Mouse (Mus musculus) gastrocnemius, postnatal 10 days (tissue): ENCODE data around the gene Plekha6. TPM values are rescaled to one million over a fixed set of nuclear protein-coding genes. Genes with fewer than 3 reads are reported as not detected.

Source experiments
- DNase-seq: peaks from one replicate; pipeline ENCODE4 v3.0.0; 2021; ENCODE audit warnings: mixed read lengths
- long read RNA-seq, 2 experiments: library from polyadenylated mRNA; stranded (forward); transcript quantifications; one replicate each; pipeline ENCODE4 v2.0.0; 2021
- total RNA-seq, 2 experiments: library from RNA; stranded (reverse); gene quantifications; 2 replicates each; pipeline ENCODE4 v1.2.3; 2021

Plekha6 gene
- total RNA-seq, result 10 to 100 TPM; 17.2 to 23.3 TPM
- long read RNA-seq, experiment 1, partial matches to known transcripts, result 6 of 13 reads
- long read RNA-seq, experiment 1, other reads (novel, unspliced or antisense), result 7 of 13 reads
- long read RNA-seq, experiment 2, partial matches to known transcripts, result 3 of 8 reads
- long read RNA-seq, experiment 2, other reads (novel, unspliced or antisense), result 5 of 8 reads

DNA sequence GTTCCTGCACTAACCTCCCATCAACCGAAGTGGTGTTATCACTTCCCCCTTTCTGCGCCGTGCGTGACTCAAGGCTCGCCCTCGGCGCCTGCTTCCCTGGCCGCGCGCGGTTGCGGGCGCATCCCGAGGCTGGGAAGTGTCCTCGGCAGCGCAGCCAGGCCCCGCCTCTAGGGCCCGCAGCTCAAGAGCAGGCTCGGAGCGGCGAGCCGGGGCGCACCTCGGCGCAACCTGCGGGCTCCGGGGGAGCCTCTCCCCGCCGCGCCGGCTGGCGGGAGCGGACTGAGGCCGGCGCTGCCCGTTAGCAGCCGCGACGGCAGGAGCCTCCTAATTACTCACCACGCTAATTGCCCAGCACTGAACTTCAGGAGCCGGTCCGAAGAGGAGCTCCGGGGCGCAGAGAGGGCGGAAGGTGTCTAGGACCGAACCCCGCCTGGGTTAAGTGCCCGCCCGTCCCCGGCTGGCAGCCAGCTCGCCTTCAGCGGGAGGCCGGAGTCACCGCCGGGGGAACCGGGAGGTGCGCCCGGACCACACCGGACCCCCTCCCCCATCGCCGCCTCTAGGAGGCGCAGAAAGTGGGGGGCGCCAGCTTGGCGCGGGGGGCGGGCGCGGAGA lies at the start of gene Plekha6:
Gene Plekha6, plus strand, starts transcription at position 391 of the 612 bp plus-strand sequence.
- DNase-seq, result peak; percentile 40

DNA sequence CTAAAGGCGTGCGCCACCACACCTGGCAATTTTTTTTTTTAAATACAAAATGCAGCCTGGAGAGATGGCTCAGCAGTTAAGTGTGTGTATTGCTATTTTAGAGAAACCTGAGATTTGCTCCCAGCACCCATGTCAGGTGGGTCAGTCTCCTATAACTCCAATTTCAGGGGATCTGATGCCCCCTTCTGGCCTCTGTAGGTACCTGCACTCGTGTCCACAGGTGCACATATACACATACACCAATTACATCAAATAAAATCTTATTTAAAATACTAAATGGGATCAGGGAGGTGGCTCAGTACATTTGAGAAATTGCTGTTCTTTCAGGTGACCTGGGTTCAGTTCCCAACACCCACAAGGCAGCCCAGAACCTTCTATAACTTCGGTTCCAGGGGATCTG lies 47.9 kb upstream of the Plekha6 start:
- no peak for DNase-seq

DNA sequence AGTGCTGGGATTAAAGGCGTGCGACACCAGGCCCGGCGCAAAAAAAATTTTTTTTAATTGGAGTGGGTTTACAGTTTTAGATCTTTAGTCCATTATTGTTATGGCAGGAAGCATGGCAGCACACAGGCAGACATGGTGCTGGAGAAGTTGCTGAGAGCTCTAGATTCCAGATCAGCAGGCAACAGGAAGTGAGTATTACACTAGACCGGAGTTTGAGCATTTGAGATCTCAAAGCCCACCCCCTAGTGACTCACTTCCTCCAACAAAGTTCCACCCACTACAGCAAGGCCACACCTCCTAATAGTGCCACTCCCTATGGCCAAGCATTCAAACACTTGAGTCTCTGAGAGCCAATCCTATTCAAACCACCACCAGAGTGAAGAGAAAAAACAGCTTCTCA lies 45.9 kb upstream of the Plekha6 start:
- no peak for DNase-seq

DNA sequence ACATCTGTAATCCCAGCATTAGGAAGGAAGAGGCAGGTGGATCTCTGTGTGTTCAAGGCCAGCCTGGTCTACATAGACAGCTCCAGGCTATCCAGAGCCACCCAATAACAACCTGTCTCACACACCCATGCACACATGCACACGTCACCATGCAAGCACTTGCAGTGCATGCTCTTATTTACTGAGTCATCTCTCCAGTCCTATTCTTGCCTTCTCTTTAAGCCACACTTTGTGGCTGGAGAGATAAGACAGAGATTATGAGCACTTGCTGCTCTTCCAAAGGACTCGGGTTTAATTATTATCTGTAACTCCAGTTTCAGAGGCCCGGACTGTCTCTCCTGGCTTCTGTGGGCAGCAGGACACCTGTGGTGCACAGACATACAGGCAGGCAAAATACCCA lies 45.2 kb upstream of the Plekha6 start:
- no peak for DNase-seq

DNA sequence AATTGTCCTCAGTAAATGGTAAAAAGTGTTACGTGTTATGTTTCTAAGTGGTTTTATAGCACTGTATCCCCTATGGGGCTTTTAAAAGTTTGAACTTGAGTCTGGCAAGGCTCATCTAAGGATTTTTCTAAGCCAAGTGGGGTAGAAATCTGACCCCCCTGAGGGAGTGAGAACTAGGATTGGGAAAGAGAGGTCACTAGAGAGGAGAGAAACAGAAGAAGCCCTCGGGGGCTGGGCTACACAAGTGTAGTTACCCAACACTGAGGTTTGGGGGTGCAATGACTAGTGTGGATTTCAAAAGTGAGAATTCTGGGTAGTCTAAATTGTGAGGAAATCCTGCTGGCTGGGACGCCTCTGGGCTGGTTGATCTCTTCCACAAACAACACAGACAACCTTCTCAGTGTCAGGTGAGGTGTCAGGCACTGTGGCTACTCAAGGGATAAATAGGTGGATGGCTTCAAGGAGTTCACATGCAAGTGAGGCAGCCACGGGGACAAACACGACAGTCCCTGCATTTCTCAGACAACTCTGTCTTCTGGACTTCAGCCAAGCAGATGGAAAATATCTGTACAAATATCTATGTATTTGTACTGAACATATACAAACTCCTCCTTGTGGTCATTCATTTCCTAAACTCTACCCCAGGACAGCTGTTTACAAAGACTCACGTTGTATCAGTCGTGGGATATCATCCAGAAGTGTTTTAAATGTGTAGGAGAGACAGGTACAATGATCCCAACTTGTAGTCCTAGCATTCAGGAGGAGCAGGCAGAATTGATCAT lies 43.9 kb upstream of the Plekha6 start:
- no peak for DNase-seq

DNA sequence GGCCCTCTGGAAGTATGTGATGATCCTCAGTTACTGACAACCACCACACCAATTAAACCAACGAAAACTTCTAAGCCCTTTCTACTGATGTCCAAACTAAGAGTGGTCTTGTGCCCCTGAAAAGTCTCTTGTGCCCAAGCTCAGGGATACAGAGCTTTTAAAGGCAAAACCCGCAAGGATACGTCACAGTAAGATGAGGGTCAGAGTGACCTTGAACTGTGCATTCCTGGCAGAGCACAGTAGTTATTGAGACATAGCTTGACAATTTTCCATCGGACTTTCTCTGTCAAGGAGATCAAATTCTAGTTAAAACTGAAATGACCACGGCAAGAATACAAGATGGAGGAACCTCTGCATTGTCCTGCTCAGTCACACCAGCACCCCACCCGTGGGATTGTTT lies 42.8 kb upstream of the Plekha6 start:
- DNase-seq, result no peak

DNA sequence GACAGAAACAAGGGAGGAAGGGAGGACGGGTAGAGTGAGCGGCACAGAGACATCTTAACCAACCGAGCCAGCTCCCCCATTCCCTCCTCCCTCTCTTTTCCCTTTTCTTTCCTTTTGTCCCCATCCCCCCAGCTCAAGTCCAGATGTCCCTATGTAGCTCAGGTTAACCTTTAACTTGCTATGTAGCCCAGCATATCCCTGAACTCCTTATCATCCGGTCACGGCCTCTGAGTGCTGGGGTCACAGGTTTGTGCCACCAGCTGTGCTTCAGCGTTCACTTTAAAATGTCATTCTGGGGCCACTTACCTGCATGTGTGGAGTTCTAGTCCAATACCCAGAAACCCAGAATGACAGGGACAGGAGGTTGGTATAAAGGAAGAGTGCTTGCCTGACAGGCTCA lies 39.9 kb upstream of the Plekha6 start:
- DNase-seq, result no peak

DNA sequence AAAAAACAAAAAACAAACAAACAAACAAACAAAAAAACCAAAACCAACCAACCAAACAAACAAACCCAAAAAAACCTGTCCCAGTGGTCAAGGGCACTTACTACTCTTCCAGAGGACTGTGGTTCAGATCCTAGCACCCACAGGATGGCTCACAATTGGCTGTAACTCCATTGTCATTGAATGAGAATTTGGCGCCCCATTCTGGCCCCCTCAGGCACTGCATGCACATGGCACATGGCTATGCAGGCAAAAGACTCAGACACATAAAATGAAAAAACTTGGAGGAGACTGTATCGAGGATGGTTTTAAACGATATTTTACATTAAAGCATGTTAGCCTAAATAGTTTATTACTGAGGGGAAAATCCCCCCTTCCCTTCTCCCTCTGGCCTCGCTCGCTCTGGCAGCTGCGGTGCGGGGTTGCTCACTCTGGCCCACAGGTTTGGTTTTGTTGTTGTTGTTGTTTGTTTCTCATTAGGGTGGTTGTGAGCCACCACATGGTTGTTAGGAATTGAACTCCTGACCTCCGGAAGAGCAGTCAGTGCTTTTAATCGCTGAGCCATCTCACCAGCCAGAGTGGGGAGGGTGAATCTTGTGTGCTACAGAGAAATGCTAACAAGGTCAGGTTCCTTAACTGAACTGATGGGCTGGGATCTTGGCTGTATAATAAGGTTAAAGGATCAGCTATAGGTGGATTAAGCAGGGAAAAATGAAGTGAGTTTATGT lies 38.2 kb upstream of the Plekha6 start:
- DNase-seq, result no peak

DNA sequence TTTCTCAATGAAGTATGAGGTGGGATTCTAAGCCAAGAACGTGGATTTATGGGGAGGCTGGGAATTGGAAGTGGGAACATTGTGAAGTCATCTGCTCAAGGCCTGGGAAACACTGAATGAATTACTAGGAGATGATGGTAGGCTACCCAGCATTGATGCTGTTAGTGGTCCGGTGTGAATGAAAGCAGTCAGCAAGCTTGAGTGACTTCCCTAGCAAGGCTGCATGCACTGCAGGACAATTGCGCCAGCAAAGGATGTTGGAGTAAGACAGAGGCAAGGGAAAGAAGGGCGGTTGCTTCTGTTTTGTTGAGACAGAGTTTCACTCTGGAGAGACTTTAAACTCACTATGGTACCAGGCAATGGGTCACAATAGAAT lies 37.7 kb upstream of the Plekha6 start:
- DNase-seq, result no peak

DNA sequence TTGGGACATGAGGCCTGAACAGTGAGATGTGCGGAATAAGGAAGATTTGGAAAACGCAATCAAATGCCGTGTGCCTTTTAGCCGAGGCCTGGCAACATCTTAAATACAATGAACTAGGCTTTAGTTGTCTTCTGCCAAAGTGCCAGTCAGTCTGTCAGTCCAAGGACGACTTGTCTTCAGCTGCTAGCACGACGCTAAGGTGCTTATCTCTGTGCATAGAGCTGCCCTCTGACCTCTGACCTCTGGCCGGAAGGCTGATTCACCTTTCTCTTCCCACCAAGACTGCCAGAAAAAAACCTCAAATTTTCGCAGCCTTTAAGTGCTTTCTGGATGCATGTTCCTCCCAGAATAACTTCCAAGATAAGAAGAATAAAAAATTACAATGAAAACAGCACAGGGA lies 36.7 kb upstream of the Plekha6 start:
- no peak for DNase-seq

DNA sequence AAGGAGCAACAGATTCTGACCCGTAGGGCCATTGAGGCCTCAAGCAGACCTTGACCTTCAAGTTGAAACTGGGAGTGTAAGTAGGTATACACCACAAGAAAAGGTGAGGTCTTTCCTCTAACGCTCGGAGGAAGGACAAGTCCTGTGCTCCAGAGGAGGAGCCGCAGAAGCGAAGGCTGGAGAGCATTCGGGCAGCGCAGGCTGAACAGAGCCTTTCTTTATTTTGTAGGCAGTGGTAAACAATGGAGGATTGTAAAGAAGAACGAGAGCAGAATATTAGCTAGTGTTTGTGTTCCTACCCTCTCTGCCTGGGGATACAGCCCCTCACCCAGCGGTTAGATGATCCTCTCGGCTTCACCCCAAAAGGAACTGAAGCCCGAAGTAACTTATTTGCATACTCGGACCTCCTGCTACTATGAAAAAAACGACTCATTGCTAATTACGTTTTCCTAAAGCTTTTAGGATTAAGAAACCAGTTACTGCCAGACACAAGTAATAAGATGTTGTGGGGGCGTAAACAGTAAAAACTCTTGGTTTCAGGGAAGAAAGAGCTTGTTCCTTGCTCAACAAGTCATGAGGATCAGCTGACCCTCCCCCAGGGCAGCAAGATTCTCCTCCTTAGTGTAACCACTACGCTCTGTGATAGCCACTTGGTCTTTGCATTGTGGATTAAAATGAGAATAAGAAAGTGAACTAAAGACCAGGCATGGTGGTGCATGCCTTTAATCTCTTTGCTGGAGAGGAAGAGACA lies 34.4 kb upstream of the Plekha6 start:
- no peak for DNase-seq

DNA sequence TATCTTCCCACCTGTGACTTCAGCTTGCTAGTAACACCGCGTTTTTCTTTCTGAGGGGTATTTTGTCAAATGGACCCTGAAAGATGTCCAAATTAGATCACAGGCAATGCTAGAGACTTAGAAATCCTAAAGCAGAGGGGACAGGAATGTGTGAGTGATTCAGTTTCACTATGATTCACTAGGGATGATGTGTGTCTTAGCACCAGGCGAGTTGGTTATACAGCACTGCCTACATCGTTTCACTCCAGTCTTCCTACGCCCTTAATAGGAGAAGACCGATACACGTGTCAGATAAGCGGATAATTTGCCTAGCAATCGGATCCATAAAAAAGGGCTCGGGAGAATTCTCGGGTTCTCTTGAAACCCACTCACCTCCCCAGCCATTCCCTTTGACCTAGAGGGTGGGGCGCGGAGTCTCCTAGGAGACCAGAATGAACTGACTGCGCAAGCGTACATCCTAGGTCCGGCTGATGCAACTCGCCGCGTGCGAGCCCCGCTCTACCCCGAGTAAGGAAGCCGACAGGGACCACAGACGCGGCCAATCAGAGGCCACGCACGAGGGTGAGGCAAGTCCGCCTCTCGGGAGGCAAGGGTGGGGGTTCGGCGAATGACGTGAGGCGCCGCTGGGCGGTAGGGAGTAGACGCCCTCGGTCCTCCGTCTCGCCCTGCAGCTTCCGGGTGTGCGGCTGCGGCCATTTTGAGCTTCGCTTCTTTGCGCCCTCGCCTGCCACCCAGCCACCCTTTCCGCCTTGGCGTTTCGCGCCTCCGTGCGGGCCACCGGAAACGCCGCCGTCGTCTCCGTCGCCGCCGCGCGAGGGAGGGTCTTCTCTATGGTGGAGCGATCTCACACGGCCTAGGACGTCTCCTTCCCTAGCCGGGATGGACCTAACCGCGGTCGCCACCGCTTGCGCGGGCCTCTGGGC lies 33.1 kb upstream of the Plekha6 start, which contains the start of gene Ppp1r15b:
Gene Ppp1r15b, plus strand, starts transcription at position 506 of the 923 bp plus-strand sequence.
- peak; percentile 94 for DNase-seq

DNA sequence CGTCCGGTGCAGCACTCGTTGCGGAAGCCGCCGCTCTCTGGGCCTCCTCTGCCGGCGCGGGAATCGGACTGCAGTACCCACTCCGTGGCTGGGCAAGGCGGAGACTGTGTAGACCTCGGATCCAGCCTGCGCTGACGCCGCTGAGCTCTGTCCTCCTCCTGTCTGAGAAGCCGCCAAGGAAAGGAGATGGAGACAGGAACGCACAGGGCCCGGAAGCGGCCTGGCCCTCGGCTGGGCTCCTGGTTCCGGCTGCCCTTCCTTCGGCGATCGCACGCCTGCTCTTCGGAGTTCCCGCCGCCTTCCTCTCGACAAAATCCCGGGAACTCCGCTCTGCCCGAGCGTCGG lies 32.5 kb upstream of the Plekha6 start:
- DNase-seq, result no peak

DNA sequence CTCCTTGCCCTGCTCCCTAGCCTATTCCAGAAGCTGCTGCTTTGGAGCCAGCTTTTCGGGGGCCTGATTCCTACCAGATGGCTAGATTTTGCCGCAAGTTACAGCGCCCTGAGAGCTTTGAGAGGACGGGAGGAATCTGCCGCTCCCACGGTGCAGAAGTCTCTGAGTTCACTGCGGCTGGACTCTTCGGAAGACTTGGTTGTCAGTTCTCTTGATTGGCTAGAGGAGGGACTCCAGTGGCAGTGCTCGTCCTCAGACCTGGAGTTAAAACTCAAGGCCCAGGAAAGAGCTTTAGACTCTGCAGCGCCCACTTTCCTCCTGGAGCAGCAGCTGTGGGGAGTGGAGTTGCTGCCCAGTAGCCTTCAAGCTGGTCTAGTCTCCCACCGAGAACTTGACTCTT lies 32.1 kb upstream of the Plekha6 start:
- DNase-seq, result no peak

DNA sequence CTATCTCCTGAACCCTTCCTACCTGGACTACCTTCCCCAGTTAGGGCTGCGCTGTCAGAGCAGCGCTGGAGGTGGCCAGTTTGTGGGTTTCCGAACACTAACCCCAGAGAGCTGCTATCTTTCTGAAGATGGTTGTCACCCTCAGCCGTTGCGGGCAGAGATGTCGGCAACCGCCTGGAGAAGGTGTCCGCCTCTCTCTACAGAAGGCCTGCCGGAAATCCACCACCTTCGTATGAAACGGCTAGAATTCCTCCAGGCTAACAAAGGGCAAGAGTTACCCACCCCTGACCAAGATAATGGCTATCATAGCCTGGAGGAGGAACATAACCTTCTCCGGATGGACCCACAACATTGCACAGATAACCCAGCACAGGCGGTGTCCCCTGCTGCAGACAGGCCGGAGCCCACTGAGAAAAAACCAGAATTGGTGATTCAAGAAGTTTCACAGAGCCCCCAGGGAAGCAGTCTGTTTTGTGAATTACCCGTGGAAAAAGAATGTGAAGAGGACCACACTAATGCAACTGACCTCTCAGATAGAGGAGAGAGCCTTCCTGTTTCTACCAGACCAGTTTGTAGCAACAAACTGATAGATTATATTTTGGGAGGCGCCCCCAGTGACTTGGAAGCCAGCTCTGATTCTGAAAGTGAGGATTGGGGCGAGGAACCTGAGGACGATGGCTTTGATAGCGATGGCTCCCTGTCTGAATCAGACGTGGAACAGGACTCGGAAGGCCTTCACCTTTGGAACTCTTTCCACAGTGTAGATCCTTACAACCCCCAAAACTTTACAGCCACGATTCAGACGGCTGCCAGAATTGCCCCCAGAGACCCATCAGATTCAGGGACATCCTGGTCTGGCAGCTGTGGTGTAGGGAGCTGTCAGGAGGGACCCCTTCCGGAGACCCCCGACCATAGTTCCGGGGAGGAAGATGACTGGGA lies 31.4 kb upstream of the Plekha6 start:
- DNase-seq, result no peak

DNA sequence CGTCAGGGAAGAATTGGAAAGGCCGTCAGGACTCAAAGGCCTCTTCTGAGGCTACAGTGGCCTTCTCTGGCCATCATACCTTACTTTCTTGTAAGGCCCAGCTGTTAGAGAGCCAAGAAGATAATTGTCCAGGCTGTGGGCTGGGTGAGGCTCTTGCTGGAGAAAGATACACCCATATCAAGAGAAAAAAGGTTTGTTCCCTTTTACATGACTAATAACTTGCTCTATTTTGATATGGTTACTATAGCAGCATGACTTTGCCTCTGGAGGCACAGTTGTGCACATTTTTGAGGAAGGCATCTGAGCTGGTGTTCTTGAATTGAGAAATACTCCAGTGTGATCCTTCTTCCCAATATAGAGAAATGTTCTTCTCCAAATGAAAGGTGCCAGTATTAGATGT lies 30.6 kb upstream of the Plekha6 start:
- DNase-seq, result no peak

DNA sequence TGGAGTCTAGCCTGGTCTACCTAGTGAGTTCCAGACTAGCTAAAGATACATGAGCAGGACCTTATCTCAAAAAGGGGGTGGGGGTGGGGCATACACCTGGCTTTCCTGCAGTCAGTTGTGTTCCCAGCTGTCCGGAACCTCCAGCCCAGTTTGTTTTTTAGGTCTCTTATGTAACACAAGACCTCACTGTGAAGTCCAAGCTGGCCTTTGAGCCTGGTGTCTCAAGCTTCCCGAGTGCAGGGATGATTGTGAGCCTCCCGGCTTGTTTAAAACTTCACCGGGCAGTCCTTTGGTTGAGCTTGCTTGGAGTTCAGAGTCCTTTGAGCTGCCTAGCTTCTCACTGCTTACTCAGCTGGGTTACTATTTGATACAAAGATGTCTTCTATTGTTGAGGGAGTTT lies 29.9 kb upstream of the Plekha6 start:
- no peak for DNase-seq

DNA sequence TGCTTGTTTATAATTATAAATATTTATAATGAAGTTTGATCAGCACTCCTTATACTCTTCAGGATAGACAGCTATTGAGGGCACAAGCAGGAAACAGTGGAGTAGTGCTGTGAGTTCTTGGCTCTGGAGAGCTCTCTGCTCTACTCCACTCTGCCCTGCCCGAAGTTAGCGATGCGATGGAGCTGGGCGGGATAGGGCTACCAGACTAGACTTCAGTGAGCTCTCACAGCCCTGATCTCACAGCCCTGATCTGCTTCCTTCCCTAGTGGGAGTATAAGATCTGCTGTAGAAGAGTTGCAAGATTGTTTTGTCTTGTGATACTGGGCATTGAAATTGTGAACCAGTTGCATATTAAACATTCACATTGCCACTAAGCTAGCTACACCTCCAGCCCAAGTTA lies 29.1 kb upstream of the Plekha6 start:
- DNase-seq, result no peak

DNA sequence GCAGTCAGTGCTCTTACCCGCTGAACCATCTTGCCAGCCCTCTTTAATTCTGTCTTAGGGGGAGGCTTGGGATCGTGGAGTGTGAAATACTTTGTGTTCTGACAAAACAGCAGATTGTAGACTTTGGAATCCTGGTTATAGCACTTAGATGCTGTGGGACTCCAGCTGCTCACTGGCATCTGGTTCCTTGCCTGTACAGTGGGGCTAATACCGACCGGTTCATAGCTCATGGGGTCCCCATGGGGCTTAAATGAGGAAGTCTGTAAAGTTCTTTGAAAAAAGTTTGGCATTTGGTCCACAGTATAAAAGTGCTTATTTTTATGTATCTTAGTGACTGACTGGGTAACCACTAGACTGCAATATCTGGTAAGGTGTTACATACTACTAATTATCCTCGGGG lies 28.2 kb upstream of the Plekha6 start:
- DNase-seq, result no peak

DNA sequence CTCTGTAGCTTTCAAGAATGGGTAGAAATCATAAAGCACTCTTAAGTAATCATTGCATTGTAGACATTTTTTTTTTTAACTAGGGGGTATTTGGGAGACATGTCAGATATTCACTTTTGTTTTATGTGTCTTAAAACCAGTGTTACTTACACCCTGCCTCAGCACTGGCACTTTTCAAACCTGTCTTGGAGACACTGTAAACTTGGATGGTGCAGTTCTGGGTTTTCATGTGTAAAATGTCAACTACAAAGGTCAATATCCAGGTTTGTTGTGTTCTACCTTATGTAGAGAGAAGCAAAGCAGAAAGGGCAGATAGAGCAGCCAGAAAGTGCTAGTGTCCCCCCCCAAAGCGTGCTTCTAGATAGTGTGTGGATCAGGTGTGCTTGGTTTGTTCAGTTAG lies 25.6 kb upstream of the Plekha6 start:
- no peak for DNase-seq
